Mouse (Mus musculus) heart, adult 10 weeks (tissue): ENCODE measurements around the gene Toe1. TPM values are rescaled to one million over a fixed set of nuclear protein-coding genes. Genes with fewer than 3 reads are reported as not detected.

ENCODE experiments used
- polyA plus RNA-seq: library from polyadenylated mRNA; stranded (reverse); fragments of 350-450 nt; fragmentation: Illumina TruSeq; extraction: RNeasy Lipid Tissue Mini Kit (QIAGEN cat#74804); gene quantifications from one replicate; pipeline ENCODE4 v1.2.3, GENCODE M21; 2014; ENCODE audit warnings: low read depth, low replicate concordance

Toe1 gene
- polyA plus RNA-seq, result 11.1 TPM

DNA sequence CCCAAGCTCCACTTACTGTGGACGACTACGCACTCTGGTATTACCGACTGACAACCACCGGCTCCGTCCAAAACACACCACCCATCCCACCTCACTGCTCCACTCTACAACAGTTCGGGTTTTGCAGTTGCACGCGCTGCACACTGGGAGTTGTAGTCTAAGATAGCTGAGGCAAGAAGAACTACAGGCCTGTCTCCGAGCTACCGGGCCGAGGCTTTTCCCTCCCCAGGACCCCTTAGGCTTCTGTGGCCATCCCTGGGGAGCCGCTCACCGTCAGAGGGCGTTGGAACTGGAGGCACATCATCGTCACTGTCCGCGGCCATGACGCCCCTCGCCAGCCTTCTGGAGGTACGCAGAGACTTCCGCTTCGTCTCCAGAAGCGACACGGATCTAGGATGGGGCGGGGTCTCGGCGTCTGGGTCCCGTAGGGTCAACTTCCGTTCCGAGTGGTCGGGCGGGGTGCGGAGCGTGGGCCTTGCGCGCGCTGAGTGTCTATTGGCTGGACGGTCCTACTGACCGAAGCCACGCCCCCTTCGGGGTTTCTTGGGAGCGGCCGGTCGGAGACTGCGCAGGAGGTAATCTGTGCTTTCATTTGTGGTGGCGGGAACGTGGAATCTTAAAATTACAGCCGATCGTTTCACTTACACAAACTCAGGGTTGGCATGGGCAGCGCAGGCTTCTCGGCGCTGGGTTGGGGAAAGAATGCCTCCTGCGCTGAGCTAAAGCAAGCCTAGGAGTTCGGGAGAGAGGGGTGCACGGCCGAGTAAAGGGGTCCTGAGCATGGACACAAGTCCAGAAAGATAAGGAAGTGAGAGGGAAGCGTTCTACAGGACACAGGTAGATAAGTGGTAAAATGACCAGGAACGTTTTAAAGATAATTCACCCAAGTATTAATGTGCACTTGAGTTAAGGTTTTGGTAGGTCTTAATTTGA lies at the start of gene Toe1, which contains the start of gene Mutyh:
Gene Toe1, minus strand, starts transcription at position 444 of the 933 bp plus-strand sequence.
Gene Mutyh, plus strand, starts transcription at position 527 of the 933 bp plus-strand sequence.

GRCm38 (mm10) chr4:116821694-116822016 lies 14.2 kb upstream of the Toe1 start, which contains the start of gene Hpdl:
Gene Hpdl, minus strand, starts transcription at chr4:116821707.

Other genes with a start within 250 kb of the Toe1 start
- gene Gpbp1l1, start 250.0 kb downstream of the Toe1 start, polyA plus RNA-seq, result 45.6 TPM
- 3.7 TPM for gene Ccdc17, start 211.0 kb downstream of the Toe1 start, polyA plus RNA-seq
- gene Nasp, start 179.7 kb downstream of the Toe1 start, polyA plus RNA-seq, result 28.0 TPM
- gene Akr1a1, start 156.0 kb downstream of the Toe1 start, polyA plus RNA-seq, result 265 TPM
- 614 TPM for gene Prdx1, start 122.1 kb downstream of the Toe1 start, polyA plus RNA-seq
- gene Mmachc, start 99.2 kb downstream of the Toe1 start, polyA plus RNA-seq, result 56.3 TPM
- 15.1 TPM for gene Ccdc163, start 99.1 kb downstream of the Toe1 start, polyA plus RNA-seq
- gene Tesk2, start 86.7 kb downstream of the Toe1 start, polyA plus RNA-seq, result 2.0 TPM
- gene Mutyh, start 83 bp upstream of the Toe1 start, polyA plus RNA-seq, result 2.5 TPM
- 3.7 TPM for gene Hpdl, start 14.1 kb upstream of the Toe1 start, polyA plus RNA-seq
- gene Zswim5, start 69.7 kb upstream of the Toe1 start, polyA plus RNA-seq, result 0.94 TPM
- gene Urod, start 186.8 kb upstream of the Toe1 start, polyA plus RNA-seq, result 104 TPM
- gene Hectd3, start 187.7 kb upstream of the Toe1 start, polyA plus RNA-seq, result 15.6 TPM
- 16.5 TPM for gene Eif2b3, start 211.8 kb upstream of the Toe1 start, polyA plus RNA-seq